Mouse (Mus musculus) Muller cell, postnatal 12 days (primary cell): ENCODE results near the gene Etnk1.
A peak's percentile ranks its signal among the peaks of the same experiment; 100 is the strongest.
"Not testable (repeated sequence)": the region's sequence is repeated elsewhere in the genome, so short reads cannot be mapped to it uniquely, and the experiment has no call there.

Source experiments
- DNase-seq: peaks from one replicate; pipeline ENCODE4 v3.0.0-alpha.2; 2015; ENCODE audit errors: inconsistent ontology term

Etnk1 gene

GRCm38 (mm10) chr6:143166452-143167357 is at the start of gene Etnk1:
Gene Etnk1 (plus strand): TSS chr6:143167221.
- peak; percentile 98 for DNase-seq

GRCm38 (mm10) chr6:143119325-143119724 is 47.7 kb upstream of the Etnk1 start:
- no peak for DNase-seq

- DNase-seq: no peak
Measured at GRCm38 (mm10) chr6:143125721-143126120, 41.3 kb upstream of the Etnk1 start.

- no peak for DNase-seq
Measured at GRCm38 (mm10) chr6:143129466-143129865, 37.6 kb upstream of the Etnk1 start.

DNA sequence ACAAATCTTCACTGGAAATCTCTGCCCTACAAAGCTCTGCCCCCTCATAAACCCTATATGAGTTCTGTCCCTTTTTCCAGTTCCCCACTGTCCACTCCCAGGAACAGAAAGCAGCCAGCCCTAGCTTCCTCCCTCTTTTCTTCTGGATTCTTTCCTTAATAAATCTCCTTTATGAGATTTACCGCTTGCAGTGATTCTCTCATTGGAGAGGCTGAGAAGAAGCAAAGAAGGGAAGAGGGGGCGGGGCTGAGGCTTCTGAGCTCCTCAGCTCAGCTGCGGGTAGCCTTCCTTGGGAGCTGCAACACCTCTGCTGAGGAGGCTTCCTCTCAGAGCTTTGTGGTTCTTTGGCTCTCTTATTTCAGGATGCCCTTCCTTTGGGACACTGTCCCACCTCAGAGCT is 37.1 kb upstream of the Etnk1 start:
- no peak for DNase-seq

GRCm38 (mm10) chr6:143130411-143130810 is 36.6 kb upstream of the Etnk1 start:
- DNase-seq: no peak

DNA sequence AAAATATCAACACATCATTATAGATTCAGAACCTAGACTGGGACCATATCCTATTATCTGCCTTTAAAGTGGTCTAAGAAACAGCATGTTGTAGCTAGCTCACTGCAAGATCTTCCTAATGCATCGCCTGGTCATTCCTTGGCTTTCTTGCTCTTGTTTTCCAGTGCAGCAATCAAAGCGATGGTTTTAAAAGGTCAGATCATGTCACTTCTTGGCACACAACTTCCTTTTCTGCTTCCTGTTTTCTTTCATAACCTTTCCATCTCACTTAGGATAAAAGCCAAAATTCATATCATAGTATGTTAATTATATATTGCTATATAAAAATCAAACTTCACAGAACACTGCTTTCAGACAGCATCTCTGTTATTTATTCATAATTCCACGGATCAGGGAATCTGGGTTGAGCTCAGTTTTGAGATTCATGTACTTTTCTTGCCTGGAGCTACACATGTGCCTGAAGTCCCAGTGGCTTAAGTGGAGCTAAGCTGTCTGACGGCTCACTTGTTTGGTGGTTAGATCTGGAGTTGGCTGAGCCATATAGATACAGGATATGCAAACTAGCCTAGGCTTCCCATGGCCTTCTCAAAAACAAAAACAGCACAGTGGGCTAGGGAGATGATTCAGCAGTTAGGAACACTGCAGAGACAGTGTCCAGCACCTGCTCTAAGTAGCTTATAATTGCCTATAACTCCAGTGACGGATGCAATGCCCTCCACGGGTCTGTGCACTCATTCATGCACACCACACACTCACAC is 34.9 kb upstream of the Etnk1 start:
- DNase-seq: no peak

- DNase-seq: no peak
Measured at GRCm38 (mm10) chr6:143133150-143133549, 33.9 kb upstream of the Etnk1 start.

DNA sequence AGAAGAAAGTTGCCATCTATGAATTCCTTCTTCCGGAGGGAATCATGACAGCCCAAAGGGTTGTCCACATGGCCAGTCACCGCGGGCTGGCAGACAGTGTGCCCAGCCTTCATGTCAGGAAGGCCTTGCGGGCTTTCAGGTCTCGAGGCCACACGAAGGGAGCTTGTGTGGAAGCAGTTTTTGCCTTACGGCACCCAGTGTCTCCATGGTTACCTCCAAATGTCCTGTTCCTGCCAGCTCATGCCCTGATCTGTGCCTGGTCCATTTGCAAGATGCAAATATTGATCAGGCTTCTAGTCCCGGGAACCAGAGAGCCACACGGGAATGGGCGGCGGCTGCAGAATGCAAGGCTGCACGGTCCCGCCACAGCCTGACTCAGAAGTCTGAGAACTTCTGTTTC is 31.9 kb upstream of the Etnk1 start:
- DNase-seq: no peak

- DNase-seq: no peak
Measured at GRCm38 (mm10) chr6:143136688-143137087, 30.3 kb upstream of the Etnk1 start.

GRCm38 (mm10) chr6:143137341-143137740 is 29.7 kb upstream of the Etnk1 start:
- no peak for DNase-seq

- DNase-seq: no peak
Measured at GRCm38 (mm10) chr6:143139417-143139816, 27.6 kb upstream of the Etnk1 start.

GRCm38 (mm10) chr6:143140884-143141283 is 26.1 kb upstream of the Etnk1 start:
- DNase-seq: no peak

GRCm38 (mm10) chr6:143141624-143142592 is 25.1 kb upstream of the Etnk1 start:
- not testable (repeated sequence) for DNase-seq

- DNase-seq: no peak
Measured at GRCm38 (mm10) chr6:143142861-143143260, 24.2 kb upstream of the Etnk1 start.

GRCm38 (mm10) chr6:143143321-143143720 is 23.7 kb upstream of the Etnk1 start:
- DNase-seq: no peak

GRCm38 (mm10) chr6:143143775-143144273 is 23.2 kb upstream of the Etnk1 start:
- DNase-seq: no peak

DNA sequence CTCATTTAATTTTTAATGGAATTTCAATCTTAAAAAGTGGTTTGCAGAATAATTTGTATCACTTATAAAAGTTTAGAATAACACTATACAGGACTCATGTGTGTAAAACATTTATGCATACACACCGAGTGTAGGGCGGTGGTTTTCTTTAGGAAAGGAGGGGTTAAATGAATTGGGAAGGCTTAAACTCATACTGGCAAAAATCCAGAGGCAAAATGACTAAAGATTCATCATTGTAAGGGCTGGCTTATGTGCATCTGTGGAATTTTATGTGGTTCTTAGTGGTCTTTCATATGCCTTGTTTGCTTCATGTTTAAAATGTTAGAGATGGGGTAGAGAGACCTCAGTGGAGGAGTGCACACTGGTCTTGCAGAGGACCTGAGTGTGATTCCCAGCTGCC is 22.5 kb upstream of the Etnk1 start:
- DNase-seq: no peak

DNA sequence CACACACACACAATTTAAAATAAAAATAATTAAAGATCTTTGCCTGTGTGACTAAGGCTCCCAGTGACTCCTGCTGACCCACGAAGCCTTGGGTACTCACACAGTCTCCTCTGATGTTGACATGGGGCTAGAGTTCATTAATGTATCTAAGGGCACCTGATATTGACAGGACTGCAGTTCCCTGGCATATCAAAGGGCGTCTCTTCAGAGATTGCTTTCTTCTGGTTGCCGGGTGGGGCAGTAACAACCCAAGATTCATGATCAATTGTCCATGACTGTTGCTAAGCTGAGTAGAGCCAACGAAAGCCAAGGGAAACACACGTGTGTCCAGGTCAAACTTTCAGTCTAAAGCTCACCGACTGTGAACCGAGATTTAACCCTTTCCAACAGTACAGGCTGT is 22.0 kb upstream of the Etnk1 start:
- DNase-seq: no peak

GRCm38 (mm10) chr6:143146756-143147155 is 20.3 kb upstream of the Etnk1 start:
- DNase-seq: no peak

DNA sequence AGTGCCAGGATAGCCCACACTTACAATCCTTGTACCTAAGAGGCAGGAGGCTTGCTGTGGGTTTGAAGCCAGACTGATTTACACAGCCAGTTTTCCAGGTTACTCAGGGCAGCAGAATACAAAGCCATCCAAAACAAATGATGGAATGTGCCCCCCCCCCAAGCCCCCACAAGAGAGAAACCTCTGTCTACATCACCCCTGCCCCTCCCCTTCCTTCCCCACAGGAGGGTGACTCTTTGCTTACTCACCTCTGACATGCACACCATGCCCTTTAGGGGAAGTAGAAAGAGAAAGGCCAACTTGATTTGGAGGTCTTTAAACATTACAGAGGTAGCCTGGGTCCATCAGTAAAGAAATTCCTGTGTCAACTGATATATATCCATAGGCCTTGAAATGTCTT is 18.2 kb upstream of the Etnk1 start:
- peak; percentile 73 for DNase-seq
